Mouse (Mus musculus): ENCODE results near the gene Hlx. TPM values are rescaled to one million over a fixed set of nuclear protein-coding genes. Genes with fewer than 3 reads are reported as not detected.

The Hlx gene
- under 1 TPM; 0.75 to 0.81 TPM for total RNA-seq (2021)

DNA sequence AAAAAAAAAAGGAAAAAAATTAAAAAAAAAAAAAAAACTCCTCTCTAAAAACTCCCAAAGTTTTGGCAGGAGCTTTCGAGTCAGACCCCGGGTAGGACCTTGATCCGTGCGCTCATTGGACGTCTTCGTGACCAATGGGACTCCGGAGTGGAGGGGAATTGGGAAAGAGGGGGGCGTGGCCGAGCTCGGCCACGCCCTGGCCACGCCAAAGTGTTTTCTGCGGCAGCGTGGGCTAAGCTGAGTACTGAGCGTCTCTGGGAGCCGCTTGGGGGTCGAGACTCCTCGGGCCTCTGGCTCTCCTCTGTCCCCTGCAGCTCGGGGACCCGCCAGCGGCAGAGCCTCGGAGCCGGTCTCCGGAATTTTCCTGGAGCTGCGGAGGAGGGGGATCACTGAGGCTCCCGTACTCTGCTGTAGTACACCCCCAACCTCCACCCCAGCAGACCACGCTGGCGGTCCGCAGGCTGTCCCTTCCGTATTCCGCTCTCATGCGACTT, at the start of gene Hlx:
TSS of gene Hlx (minus strand) at position 64 of the 494 bp plus-strand sequence.
- no peak for DNase-seq

DNA sequence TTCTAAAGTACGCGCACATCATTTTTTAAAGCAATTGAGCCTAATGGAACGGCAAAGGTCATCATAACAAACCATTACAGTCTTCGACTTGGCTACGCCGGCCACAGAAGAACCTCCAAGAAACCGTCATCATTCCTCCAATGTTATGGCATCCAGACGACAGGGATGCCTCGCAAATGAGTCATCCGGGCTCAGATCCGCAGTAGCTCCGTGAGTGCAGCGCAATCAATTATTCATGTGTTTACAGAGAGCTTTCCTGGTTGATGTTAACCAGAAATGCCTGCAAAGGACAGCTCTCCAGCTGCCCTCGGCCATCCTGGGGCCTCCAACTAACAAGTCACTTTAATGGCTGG, 49.7 kb upstream of the Hlx start:
- no peak for DNase-seq

DNA sequence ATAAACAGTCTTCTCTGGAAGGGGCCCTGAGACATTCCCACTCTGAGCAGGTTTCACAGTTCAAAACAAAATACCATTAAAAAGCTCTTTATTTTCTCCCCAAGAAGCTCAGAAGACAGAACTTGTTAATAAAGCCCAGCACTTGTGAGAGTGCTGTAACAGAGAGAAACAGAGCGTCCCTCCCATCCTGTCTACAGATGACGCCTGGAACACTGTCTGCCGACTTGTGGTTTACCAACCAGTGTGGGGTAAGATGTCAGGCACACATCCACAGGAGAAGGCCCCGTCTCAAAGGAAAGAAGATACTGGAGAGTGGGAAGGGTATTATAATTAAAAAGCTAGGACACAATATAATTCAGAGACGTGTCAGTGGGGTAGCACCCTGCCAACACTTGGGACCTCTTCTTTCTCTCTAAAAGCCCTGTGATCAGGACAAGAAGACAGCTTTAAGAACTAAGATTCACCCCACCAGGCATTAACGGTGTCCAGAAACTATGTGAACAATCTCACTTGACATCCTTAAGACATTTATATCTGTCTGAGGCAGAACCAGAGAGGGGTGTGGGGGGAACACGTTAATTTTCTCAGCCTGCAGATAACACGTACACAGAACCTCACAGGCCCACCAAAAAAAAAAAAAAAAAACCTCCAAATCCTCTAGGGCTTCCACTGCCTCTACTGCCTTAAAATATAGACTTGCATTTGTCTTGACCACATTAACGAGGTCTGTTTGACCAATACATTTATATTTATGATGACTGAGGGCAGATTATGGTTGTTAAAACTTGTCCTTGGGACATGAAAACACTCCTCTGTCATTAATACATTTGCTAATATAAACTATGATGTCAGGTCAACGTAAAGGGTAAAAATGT, 49.1 kb upstream of the Hlx start:
- DNase-seq: no peak

DNA sequence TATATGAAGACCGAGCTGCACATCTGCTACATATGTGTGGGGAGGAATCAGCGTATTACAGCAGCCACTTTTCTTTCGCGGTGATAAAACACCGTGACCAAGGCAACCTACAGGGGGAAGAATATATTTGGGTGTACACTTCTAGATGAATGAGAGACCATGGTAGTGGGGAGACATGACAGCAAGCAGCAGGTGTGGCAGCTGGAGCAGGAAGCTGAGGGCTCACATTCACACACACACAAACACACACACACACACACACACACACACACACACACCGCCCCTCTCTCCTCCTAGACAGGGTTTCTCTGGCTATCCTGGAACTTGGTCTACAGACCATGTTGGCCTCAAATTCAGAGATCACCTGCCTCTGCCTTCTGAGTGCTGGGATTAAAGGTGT, 45.7 kb upstream of the Hlx start:
- no peak for DNase-seq

GRCm38 (mm10) chr1:184777061-184777795, 44.8 kb upstream of the Hlx start:
- DNase-seq: no peak

- DNase-seq: no peak
Observed at GRCm38 (mm10) chr1:184775289-184775688, 42.9 kb upstream of the Hlx start.

GRCm38 (mm10) chr1:184771891-184772249, 39.5 kb upstream of the Hlx start:
- DNase-seq: no peak

GRCm38 (mm10) chr1:184771202-184771890, 38.9 kb upstream of the Hlx start:
- peak; percentile 59 to 64 for DNase-seq

- DNase-seq: no peak
Observed at GRCm38 (mm10) chr1:184763866-184764265, 31.4 kb upstream of the Hlx start.

DNA sequence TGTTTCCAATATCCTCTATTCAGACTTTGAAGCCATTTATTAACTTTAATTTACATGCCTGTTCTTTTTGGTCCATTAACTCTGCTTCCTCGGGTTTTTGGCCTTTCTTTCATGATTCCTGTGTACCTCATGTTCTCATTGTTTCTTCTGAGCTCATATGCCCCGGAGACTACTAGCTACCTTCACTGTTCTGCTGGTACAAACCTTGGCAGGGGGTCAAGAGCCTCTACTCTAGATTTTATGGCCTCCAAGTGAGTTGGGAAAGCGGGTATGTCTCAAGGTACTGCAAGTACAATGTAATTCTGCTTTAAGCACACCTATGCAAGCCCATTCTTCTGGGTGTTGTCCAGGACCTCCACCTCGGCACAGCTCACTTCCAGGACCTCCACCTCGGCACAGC, 30.5 kb upstream of the Hlx start:
- DNase-seq: no peak

GRCm38 (mm10) chr1:184761988-184762387, 29.6 kb upstream of the Hlx start:
- no peak for DNase-seq

DNA sequence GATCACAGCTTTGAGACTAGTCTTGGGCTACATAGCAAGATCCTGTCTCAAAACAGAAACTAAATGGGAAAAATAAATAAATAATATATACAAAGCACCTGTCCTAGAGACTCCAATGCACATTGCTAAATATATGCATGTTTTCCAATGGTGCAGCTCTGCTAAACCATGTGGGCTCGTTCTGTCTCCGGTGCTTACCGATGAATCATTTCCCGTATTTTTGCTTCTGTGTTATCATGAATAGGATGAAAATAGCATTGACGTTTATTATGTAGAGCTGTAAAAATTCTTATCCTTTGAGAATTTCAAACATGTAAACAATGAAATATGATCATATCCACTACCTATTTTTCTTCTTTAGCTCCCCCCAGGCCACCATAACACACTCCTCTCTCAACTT, 20.3 kb upstream of the Hlx start:
- DNase-seq: no peak

- no peak for DNase-seq
Observed at GRCm38 (mm10) chr1:184750114-184750664, 17.8 kb upstream of the Hlx start.

GRCm38 (mm10) chr1:184748692-184749152, 16.3 kb upstream of the Hlx start:
- no peak for DNase-seq

DNA sequence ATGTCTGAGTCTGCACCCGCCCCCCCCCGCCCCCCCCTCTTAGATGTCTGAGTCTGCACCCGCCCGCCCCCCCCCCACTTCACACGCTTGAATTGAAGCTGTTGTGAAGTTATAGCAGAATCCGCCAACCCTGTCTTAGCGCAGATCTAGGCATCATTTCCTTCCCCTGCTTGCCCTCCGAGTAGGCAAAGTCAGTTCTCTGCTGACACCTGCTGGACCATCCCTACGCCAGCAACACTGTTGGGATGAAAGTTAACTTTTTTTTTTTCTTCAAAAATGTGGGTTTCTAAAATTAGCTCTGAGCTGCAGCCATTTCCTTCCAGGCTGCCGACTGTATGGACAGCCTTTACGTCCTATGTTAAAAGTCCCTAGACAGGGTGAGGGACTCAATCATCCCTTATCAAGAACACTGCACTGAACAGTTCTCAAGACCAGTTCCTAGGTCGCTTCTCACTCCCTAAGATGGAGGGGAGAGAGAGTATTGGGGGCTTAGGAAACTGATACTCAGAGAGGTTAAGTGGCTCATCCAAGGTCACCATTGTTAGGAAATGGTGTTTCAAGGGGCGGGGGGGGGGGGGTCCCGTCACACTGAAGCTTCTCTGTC, 5.6 kb upstream of the Hlx start:
- DNase-seq: no peak

GRCm38 (mm10) chr1:184737228-184737627, 4.8 kb upstream of the Hlx start:
- no peak for DNase-seq

GRCm38 (mm10) chr1:184736260-184736659, 3.8 kb upstream of the Hlx start:
- DNase-seq: no peak

DNA sequence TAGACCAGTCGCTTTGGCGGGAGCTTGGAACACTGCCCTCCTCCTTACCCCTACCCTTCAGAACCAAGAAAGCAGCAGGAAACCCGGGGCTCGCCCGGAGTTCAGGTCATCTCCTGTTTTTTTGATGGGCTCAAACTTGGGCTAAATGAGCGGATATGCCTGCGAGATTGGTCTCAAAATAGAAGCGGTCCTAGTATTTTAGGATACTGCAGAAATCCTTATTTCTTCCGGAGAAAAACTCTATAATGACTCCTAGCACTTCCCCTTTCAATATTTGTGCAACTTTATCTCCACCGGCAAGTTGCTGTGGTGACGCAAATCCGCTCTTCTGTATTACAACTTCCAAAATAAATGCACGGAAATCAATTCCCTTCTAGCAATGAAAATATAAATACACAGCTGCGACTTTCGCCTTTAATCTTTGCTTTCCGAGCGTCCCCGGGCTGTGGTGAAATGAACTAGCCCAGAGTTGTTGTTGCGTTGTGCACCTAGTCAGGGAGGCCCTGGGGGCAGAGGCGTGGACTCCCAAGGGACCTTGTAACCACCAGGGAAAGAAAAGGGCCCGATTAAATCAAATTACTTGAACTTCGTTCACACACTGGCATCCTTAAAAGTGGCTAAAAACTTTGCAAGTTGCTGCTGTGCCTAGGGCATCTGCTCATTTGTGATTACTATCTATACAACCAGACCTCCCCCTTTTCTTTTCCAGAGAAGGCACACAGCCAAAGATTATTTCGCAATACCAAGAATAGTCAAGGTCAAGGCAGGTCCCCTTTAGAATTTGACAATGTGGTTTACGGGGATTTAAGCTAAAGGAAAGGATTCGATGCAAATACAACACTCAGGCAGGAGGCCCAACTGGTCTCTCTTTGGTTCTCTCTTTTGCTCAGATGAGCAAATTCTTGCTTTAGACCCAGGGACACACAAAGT, 2.8 kb upstream of the Hlx start:
- DNase-seq: no peak

DNA sequence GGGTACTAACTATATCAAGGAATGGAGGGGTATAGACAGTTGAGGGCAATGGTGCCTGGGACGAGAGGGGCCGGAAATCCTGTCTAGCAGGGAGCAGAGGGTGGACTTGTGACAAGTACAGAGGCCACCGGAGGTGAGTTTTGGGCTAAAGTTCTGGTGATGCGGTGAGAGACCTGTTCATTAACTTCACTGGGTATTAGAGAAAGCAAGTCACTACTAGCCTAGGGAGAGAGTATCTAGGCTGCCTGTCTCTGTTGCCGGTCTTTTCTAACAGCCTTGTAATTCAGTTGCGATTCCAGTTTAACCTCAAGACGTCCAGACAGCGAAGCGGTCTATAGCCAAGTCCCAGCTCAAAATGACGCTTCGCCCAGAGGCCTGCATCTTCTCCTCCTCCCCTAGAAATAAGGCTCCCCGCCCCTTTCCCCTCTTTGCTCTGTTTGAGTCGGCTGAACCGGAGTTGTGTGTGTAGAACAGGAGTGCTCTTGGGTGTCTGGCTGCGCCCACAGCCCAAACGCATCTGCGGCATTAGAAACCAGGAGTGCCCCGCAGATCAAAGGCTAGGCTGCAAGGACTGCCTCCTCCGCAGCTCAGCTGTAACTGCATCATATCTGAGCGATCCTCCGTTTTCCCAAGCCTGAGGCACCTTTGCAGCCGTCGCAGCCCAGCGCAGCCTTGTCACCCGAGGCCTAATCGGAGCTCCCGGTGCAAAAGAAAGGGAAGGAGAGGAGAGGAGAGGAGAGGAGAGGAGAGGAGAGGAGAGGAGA, 1.8 kb upstream of the Hlx start:
- no peak for DNase-seq

GRCm38 (mm10) chr1:184733300-184734066, 1.1 kb upstream of the Hlx start:
- no peak for DNase-seq

Measured in layer of hippocampus, postnatal 36 days (tissue).